Mouse (Mus musculus) naive thymus-derived CD4-positive, alpha-beta T cell, adult 2 months (primary cell): ENCODE measurements around the gene Cyb5r1.
"Not testable (repeated sequence)": the region's sequence is repeated elsewhere in the genome, so short reads cannot be mapped to it uniquely, and the experiment has no call there.

Experiments
- DNase-seq: peaks from one replicate; pipeline ENCODE4 v3.0.0-alpha.2; 2011; ENCODE audit warnings: low read depth

Gene Cyb5r1

DNA sequence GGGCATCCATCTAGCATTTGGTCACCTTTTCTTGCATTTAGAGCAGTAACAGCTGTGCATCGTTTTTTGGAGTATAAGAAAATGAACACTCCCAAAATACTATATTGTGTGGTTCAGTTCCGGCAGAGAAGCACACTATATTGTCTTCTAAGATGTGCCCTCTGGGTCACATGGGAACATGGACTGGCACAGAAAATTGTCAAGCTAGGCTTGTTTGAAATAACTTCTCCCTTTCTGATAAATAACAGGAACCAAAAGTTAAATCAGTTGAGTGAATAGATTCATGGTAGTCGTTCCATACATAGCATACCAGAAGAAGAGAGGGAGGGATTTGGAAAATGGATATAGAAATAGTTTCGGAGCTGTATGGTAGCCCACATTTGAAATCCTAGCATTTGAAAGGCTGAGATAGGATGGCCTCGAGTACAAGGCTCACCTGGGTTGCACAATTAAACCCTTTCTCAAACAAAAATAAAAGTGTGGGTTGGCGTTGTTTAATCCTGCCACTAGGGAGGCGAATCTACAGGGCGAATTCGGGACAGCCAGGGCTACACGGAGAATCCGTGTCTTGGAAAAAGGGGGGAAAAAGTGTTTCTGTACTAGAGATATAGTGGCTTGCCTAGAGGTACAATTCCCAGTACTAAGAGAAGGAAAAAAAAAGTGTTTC, 9.3 kb downstream of the Cyb5r1 start:
- DNase-seq, result no peak

DNA sequence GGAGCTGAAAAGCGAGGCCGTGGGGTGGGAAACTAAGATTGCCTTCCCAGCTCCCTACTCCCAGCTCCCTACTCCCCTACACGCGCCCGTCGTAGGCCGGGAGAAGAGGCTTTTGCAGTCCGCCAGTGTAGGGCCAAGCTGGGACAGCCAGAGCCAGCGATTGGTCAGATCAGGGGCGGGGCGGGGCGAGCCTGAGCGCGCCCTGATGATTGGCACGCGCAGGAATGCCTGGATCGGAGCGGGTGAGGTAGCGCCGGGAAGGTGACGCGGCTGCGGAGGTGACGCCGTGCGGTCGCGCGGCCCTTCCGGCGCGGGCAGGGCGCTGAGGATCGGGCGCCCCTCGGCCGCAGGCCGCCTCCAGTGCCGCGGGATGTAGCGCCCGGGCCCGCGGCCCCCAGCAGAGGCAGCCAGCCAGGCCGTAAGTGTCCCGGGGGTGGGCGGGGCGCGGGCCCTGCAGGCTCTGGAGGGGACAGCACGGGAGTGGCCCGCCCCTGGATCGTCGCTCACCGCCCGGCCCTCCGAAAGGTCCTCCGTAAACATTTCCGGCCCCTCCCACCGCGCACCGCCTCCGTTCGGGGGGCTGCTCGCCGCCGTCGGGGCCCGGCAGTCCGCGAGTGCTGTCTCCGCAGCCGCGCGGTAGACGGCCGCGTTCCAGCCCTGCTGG, 9.9 kb downstream of the Cyb5r1 start, which contains the start of gene Adipor1:
Adipor1 (plus strand) TSS at position 211 of the 664 bp plus-strand sequence.
- DNase-seq, result peak; percentile 93

DNA sequence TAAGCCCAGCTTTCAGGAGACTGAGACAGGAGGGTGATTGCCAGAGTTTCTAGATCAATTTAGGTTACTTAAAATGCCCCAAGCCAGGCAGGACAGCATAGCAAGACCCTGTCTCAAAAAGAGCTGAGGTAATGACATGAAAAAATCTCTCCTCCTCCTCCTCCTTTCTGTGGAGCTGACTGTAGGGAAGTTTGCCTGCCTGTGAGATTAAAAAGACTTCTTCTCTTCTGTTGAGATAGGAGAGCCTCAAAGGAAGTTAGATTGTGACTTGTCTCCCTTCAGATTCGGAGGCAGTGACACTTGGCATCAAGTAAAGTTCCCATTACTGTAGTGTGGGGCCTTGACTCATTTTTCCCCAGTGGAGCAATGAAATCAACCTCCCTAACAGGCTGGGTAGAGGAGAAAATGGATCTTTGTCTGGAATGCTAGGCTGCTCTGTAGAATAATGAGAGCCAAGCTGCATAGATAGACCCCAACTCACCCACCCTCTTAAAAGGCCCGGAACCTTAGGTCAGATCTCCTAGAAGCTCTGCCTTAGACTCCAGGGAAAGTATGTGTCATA, 13.1 kb downstream of the Cyb5r1 start:
- no peak for DNase-seq

DNA sequence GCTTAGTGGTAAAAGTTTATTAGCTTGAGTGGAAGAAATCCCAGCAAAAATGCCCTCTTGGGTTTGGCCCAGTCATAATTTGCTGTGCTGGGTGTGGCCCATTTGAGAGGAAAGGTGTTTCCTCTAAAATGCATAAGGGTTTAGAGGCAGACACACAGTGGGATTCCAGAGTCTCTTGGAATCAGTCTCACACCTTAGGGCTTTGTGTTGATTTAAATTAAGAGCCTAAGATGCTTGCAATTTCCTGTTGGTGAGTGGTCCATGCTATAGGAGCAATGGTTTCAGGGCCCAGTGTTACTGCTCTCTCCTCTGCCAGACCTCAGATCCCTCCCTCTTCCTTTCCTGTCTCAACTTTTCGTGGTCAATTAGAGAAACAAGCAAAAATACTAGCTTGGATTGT, 13.8 kb downstream of the Cyb5r1 start:
- no peak for DNase-seq

DNA sequence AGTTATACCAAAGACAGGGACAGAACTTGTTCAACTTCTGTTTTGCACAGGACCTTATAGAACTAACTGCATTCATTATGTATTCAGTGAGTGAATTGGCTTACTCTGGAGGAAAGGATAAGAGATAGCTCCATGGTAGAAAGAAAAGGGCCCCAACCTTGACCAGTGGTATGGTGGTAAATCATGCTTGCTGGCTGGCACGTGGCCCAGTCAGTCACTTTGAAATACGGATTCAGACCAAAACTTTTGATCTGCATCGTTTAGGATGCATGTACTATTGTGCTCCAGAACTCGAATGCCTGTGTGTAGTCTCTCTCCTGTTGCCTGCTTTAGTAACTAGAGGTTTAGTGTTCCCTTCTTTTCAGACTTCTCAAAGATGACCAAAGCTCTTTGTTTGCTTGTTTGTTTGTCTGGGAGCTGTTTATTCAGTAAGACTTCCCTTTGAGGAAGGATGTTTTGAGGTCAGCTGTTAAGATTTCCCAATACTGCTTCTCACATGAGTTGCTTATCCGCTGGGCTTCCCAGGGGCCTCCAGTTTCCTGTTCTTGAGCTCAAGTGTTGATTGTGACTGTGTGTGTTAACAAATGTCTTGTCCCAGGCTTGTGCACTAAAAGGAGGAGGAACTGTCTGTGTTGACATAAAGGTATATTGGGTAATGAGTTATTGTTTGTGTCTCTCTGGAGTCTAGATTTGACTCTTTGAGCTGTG, 14.5 kb downstream of the Cyb5r1 start:
- no peak for DNase-seq

DNA sequence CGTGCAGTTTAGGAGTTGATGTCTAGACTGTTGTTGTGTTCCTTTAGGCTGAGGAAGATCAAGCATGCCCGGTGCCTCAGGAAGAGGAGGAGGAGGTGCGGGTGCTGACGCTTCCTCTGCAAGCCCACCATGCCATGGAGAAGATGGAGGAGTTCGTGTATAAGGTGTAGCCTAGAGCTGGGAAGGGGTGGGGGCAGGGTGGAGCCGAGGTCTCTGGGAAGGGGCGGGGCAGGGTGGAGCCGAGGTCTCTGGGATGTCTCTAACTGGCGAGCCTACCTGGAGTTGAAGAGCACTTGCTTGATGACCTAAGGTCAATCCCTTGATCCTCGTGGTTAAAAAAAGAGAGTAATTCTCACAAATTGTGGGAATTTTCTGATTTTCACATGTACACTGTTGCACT, 18.6 kb downstream of the Cyb5r1 start:
- no peak for DNase-seq

DNA sequence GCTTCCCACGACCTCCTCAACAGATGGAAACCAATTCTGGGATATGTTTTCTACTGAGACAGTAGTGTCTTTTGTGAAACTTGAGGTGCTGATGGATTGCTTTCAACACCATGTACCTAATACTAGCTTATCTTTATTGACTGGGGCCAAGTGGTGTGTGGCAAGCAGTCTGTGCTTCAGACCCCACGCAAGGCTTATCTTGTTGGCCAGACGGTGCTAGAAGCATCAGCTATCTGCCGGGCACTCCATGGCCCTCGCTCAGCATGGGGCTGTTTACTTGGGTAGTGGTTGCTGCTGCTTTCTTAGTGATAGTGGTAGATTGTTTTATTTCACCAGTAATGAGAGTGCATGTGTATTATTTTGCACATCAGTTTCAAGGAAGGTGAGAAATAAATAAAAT, 20.9 kb downstream of the Cyb5r1 start:
- no peak for DNase-seq

DNA sequence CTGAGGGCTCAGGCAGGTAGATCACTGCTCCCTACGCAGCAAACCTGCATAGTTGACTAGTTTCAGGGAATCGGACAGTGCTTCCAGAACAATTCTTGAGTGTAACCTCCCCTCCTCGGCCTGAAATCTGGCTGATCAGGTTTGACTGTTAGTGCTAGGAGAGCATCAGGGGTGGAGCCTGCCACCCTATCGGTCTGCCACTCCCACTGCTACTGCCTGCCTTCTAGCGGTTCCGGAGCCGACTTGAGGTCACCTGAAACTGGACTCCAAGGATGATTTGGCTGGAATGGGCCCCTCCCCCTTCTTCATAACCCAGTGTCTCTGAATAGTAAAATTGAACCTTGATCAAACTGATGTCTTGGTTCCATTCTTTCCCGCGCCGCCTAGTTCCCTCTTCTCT, 27.6 kb downstream of the Cyb5r1 start:
- DNase-seq, result no peak

DNA sequence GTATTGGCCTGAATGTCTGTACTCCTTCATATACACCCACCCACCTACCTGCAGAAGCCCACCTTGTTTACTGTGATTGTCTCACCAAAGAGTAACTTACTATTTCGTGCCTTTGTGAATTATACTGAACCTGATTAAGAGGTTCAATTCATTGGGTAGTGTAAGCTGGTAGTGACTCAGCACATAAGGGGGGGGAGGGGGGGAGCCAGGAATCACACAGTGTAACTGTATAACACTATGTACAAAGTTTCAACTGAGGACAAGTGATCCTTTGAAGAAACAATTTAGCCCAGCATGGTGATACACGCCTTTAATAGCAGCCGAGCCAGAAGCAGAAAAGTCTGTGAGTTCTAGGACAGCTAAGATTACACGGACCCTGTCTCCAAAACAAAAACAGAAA, 28.1 kb downstream of the Cyb5r1 start:
- no peak for DNase-seq

DNA sequence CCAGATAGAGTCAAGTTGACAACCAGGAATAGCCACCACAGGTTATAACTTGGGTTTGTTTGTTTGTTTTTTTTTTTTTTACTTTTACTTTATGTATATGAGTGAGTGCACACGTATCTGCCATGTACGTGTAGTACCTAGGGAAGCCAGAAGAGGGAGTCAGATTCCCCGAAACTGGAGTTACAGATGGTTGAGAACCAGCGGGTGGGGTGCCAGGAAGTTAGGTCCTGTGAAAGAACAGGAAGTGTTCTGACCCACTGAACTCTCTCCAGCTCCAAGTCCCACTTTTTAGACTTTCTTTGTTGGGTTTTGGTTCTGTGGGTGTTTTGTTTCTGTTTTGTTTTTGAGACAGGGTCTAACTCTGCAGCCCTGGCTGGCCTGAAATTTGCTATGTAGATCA, 30.1 kb downstream of the Cyb5r1 start:
- DNase-seq, result peak; percentile 58

DNA sequence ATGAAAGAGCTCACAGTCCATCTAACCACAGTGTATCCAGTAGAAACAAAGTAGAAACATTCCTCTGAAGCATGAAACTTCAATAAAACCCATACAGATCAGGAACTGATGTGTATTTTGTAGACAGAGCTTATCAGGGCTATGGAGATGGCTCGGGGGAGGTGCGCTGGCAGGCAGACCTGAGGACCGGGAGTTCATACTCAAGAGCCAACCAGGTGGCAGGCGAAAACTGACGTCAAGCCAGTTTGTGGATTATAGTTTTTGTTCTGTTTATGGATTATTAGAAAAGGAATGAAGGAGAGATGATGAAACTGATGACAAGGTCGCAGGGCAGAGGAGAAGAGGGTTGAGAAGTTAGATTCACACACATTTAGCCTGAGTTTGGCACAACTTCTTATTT, 35.1 kb downstream of the Cyb5r1 start:
- no peak for DNase-seq

DNA sequence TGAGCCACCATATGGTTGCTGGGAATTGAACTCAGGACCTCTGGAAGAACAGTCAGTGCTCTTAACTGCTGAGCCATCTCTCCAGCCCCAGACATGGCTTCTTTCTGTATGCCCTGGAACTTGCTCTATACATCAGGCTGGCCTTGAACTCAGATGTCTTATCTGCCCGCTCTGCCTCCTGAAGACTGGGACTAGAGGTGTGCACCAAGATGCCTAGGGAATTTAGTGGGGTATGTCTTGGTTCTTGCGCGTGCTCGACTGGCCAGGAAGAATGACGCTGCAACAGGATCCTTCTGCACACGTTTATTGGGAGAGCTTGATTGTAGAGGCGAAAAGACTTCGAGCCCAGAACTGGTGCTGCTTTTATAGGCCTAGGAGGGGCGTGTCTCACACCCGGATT, 36.4 kb downstream of the Cyb5r1 start:
- DNase-seq, result not testable (repeated sequence)

DNA sequence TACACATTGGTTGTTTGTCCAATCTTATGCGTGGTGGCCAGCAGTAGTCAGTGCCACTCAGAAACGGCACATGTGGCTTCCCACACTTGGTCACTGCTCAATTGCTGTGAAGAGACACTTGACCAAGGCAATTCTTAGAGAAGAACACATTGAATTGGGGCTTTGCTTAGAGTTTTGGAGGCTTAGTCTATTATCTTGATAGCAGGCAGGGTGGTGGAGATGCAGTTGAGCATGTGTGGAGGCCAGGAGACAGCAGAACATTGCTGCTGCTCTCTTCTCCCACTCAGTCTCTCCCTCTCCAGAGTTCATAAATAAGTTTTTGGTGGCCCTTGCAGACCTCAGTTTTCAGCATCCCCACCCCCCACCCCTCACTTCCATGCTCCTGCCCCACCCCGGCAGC, 37.0 kb downstream of the Cyb5r1 start:
- no peak for DNase-seq

DNA sequence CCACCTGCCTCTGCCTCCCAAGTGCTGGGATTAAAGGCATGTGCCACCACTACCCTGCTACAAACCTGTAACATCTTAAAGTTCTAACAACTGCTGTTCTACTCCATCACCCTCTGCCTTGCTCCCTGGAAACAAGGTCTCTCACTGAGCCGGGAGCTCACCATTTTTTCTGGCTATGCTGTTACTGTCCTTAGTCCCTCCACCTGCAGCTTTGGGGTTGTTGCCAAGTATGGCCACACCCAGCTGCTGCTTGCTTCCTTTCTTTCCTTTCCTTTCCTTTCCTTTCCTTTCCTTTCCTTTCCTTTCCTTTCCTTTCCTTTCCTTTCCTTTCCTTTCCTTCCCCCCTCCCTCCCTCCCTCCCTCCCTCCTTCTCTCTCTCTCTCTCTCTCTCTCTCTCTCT, 37.9 kb downstream of the Cyb5r1 start:
- DNase-seq, result not testable (repeated sequence)

DNA sequence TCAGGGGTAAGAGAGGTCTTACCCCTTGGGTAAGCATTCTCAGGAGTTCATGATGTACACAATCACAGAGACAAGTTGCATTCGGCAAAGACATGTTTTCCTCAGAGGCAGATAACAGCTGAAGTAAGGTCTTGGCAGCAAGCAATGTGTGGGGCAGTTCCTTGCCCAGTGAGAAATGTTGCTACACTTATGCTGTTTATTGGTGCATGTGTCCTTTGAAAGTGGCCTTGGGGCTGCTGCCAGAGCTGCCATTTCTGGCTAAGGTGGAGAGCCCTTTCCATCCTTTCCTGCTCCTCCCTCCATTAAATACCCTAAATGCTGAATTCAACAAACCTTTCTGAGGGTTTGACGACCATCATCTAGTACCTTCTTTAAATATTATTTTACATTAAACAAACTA, 40.1 kb downstream of the Cyb5r1 start:
- DNase-seq, result no peak

DNA sequence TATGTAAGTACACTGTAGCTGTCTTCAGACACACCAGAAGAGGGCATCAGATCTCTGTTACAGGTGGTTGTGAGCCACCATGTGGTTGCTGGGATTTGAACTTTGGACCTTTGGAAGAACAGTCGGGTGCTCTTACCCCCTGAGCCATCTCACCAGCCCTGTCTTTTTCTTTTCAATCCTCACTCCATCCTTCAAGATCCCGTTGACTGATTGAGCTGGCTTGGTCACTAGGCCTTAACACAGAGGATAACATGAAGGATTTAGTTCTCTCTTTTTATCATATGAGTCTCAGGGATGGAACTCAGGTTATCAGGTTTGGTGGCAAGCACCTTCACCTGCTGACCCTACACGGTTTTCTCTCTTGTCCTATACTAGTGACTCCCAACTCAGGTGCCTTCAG, 43.2 kb downstream of the Cyb5r1 start:
- not testable (repeated sequence) for DNase-seq

DNA sequence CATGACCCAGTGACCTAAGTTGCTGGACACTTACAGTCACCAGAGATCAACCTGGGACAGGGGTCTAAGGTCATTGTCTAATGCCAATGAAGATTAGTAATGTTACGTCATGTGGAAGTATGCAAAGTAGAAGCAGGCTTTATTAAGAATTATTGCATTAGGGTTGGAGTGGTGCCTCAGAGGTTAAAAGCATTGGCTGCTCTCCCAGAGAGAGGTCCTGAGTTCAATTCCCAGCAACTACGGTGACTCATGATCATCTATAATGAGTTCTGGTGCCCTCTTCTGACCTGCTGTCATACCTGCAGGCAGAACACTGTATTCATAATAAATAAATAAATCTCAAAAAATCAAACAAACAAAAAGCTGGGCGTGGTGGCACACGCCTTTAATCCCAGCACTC, 44.8 kb downstream of the Cyb5r1 start:
- DNase-seq, result no peak

DNA sequence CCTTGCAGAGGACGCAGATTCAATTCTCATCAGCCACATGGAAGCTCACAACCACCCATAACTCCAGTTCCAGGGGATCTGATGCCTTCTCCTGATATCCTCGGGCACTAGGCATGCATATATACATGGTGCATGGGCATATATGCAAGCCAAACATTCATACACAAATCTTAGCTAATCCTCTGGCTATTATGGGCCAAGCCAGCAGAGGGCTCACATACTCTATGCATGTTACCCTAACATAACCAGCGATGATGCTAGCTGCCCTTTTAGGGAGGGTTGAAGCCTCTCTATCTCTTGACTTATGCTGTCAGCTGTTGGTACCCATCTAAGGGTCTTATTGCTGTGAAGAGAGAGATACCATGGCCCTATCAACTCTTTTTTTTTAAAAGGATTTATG, 45.6 kb downstream of the Cyb5r1 start:
- DNase-seq, result peak; percentile 76

DNA sequence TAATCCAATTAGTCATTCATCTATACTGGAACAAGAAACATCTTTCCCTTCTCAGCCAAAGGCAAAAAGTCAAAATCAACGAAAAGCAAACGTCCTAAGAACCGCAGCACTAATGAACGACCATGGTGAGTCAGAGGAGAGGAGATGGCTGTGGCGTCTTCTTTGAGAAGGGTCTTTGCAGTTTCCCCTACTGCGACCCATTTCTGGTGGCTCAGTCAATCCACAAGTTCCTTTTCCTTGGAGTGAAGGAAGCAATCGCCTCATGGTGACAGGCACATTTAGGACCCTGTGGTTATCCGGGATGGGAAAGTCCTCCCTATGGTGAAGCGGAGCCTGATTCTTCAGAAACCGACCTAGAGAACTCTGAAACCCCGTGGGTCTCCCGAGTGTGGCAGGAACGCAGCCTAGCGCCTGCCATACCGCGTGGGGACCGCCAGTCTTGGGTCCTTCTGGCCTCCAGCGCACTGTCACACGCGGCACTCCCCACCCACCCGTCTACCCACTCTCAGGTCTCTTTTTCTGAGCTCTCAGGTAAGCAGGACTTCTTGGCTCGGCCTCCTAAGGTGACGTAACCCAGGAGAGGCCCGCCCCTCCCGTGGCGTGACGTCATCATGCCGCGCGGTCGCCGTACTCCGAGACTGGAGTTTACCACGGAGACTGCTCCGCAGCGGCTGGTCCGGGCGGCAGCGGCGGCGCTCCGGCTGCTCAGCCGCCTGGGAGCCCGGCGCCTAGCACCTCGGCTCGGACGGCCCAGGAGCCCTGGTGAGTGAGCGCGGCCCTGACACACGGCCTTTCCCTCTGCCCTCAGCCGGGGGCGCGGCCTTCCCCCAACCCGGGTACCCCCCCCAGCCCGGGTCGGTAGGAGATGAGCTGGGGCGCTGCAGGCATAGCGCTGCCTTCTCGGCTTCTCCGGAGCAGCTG, 49.8 kb downstream of the Cyb5r1 start, which contains the start of gene Klhl12:
Klhl12 (plus strand) TSS at position 628 of the 921 bp plus-strand sequence.
- DNase-seq, result peak; percentile 97

DNA sequence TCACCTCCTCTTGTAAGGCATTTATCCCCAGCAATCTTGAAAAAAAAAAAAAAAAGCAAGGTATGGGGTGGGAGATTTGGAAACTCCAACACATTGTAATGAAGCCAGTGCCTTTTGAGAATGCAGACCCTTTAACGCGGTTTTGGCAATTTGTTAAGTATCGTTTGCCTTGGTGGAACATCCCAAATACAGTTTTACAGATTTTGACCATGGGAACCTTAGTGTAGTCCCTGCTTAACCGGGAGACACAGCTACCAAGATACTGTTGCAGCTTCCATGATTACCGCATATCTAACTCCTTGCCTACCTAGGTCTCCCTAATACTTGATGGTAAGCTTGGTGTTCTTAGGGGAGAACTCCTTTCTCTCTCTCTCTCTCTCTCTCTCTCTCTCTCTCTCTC, 50.7 kb downstream of the Cyb5r1 start:
- peak; percentile 26 for DNase-seq

DNA sequence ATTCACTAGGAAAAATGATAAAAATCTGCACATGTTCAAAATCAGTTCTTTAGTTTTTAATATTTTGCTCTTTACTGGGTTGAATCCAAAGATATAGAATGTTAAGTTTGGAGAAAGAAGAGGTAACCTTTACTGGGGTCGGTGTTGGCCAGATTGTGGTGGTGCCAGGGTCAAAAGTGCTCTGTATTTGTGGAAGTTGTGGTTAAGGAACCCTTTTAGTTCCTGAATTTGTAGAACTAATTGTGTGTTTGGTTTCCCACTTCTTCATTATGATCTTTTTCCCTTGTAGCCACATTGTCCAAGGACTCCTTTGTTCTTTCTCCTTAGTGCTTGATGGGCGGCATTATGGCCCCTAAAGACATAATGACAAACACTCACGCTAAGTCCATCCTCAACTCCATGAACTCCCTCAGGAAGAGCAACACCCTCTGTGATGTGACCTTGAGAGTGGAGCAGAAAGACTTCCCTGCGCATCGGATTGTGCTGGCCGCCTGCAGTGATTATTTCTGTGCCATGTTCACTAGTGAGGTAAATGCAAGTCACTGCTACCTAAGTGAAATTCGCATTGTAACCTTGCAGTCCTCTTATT, 52.9 kb downstream of the Cyb5r1 start:
- DNase-seq, result no peak
